Mouse (Mus musculus): Measurements from ENCODE around the gene Galnt13. TPM values are rescaled to one million over a fixed set of nuclear protein-coding genes. Genes with fewer than 3 reads are reported as not detected.

Gene Galnt13
- 0.40 TPM in 1 of 2 replicates, not detected in the other for polyA plus RNA-seq (2011; ENCODE audit: insufficient read depth, insufficient read length, low read depth, missing spikeins)

- H3K36me3 ChIP-seq (ENCODE audit: control insufficient read depth, insufficient read depth, low read length, poor library complexity, severe bottlenecking), result no peaks in the 10 kb centered on the region
- peak within 1 kb of the TSS; percentile 75 for H3K4me3 ChIP-seq (ENCODE audit: low read depth, low read length)
- H3K27me3 ChIP-seq (ENCODE audit: control insufficient read depth, insufficient read depth, low read length, poor library complexity, severe bottlenecking), result peaks cover 7% of the 10 kb centered on the region
- TF ChIP-seq POLR2A (IDR thresholded peaks at IDR 0.05; ENCODE audit: insufficient read depth, low read length) (no peak), EP300 (IDR thresholded peaks at IDR 0.05; ENCODE audit: insufficient read depth, low read depth, low read length) (no peak), CTCF (IDR thresholded peaks at IDR 0.05; ENCODE audit: low read depth, low read length) (no peak)
- H3K27ac ChIP-seq (ENCODE audit: insufficient read depth, low read length), result no peak within 1 kb of the TSS
- H3K9ac ChIP-seq (ENCODE audit: low read depth, poor library complexity, severe bottlenecking), result peak within 1 kb of the TSS; percentile 81
- H3K4me1 ChIP-seq (ENCODE audit: control insufficient read depth, insufficient read depth, low read length), result no peaks in the 10 kb centered on the region
- no peaks in the 10 kb centered on the region for H3K9me3 ChIP-seq (replicated peaks; ENCODE audit: control insufficient read depth, insufficient read depth, low read length, poor library complexity, severe bottlenecking)
Observed at GRCm38 (mm10) chr2:54435937-54436735, at the start of gene Galnt13. Gene Galnt13 (plus strand): TSS chr2:54436317.

- Histone ChIP-seq H3K27me3 (ENCODE audit: control insufficient read depth, insufficient read depth, low read length, poor library complexity, severe bottlenecking) (peaks cover 1% of the 10 kb centered on the region; the same call in 1 of the 2 replicates), H3K36me3 (ENCODE audit: control insufficient read depth, insufficient read depth, low read length, poor library complexity, severe bottlenecking) (no peaks in the 10 kb centered on the region), H3K4me1 (ENCODE audit: control insufficient read depth, insufficient read depth, low read length) (no peaks in the 10 kb centered on the region), H3K27ac (ENCODE audit: insufficient read depth, low read length) (no peak overlapping the region), H3K4me3 (ENCODE audit: low read depth, low read length) (no peak overlapping the region), H3K9ac (ENCODE audit: low read depth, poor library complexity, severe bottlenecking) (no peak overlapping the region), H3K9me3 (replicated peaks; ENCODE audit: control insufficient read depth, insufficient read depth, low read length, poor library complexity, severe bottlenecking) (no peaks in the 10 kb centered on the region)
- TF ChIP-seq EP300 (IDR thresholded peaks at IDR 0.05; ENCODE audit: insufficient read depth, low read depth, low read length), result no peak
Observed at GRCm38 (mm10) chr2:54431060-54431459, 5.1 kb upstream of the Galnt13 start.

- H3K4me1 ChIP-seq (ENCODE audit: control insufficient read depth, insufficient read depth, low read length), result no peaks in the 10 kb centered on the region
- no peaks in the 10 kb centered on the region for H3K36me3 ChIP-seq (ENCODE audit: control insufficient read depth, insufficient read depth, low read length, poor library complexity, severe bottlenecking)
- no peak overlapping the region for H3K4me3 ChIP-seq (ENCODE audit: low read depth, low read length)
- peaks cover 7% of the 10 kb centered on the region for H3K27me3 ChIP-seq (ENCODE audit: control insufficient read depth, insufficient read depth, low read length, poor library complexity, severe bottlenecking)
- H3K9me3 ChIP-seq (replicated peaks; ENCODE audit: control insufficient read depth, insufficient read depth, low read length, poor library complexity, severe bottlenecking), result no peaks in the 10 kb centered on the region
- H3K27ac ChIP-seq (ENCODE audit: insufficient read depth, low read length), result no peak overlapping the region
- peak overlapping the region; percentile 81 for H3K9ac ChIP-seq (ENCODE audit: low read depth, poor library complexity, severe bottlenecking)
- TF ChIP-seq EP300 (IDR thresholded peaks at IDR 0.05; ENCODE audit: insufficient read depth, low read depth, low read length) (no peak), POLR2A (IDR thresholded peaks at IDR 0.05; ENCODE audit: insufficient read depth, low read length) (no peak), CTCF (IDR thresholded peaks at IDR 0.05; ENCODE audit: low read depth, low read length) (no peak)
Observed at GRCm38 (mm10) chr2:54435380-54435779, 737 bp upstream of the Galnt13 start.

DNA sequence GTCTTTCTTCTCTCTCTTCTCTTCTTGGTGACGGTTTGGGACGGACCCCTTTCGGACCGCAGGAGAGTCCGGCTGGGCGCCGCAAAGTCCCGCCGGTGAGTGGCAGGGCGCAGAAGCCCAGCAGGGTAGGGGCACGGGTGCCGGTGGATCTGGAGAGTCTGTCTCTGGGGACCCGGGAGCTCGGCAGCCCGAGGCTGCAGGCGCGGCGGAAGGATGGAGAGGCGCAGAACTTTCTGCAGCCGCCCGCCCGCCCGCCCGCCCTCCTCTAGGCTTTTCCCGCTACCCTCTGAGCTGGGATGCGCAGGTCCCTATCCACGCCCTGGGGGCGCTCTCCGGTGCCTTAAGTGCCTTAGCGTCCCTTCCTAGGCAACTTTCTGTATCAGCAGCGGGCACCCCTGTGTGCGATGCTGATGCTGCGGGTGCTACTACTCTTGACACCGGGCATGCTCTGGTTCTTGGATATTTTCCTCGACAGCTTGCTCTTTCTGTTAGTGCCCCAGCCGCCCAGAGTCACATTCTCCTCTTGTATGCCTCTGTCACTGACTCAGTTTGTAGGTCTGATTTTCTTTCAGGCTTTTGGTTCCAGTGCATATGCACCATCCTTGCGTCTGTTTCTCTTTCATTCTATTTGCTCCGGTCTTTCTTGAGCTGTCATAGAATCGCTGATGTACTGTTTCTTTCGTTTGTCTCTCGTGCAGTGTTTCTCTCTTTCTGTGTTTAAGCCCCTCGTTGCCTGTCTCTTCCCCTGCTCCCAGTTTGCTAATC is 801 bp downstream of the Galnt13 start:
- peaks cover 7% of the 10 kb centered on the region for H3K27me3 ChIP-seq (ENCODE audit: control insufficient read depth, insufficient read depth, low read length, poor library complexity, severe bottlenecking)
- H3K9me3 ChIP-seq (replicated peaks; ENCODE audit: control insufficient read depth, insufficient read depth, low read length, poor library complexity, severe bottlenecking), result no peaks in the 10 kb centered on the region
- no peak overlapping the region for H3K27ac ChIP-seq (ENCODE audit: insufficient read depth, low read length)
- H3K4me1 ChIP-seq (ENCODE audit: control insufficient read depth, insufficient read depth, low read length), result no peaks in the 10 kb centered on the region
- TF ChIP-seq CTCF (IDR thresholded peaks at IDR 0.05; ENCODE audit: low read depth, low read length) (peak; percentile 25), POLR2A (IDR thresholded peaks at IDR 0.05; ENCODE audit: insufficient read depth, low read length) (no peak), EP300 (IDR thresholded peaks at IDR 0.05; ENCODE audit: insufficient read depth, low read depth, low read length) (no peak)
- H3K4me3 ChIP-seq (ENCODE audit: low read depth, low read length), result peak overlapping the region; percentile 75
- H3K36me3 ChIP-seq (ENCODE audit: control insufficient read depth, insufficient read depth, low read length, poor library complexity, severe bottlenecking), result no peaks in the 10 kb centered on the region
- H3K9ac ChIP-seq (ENCODE audit: low read depth, poor library complexity, severe bottlenecking), result peak overlapping the region; percentile 81

DNA sequence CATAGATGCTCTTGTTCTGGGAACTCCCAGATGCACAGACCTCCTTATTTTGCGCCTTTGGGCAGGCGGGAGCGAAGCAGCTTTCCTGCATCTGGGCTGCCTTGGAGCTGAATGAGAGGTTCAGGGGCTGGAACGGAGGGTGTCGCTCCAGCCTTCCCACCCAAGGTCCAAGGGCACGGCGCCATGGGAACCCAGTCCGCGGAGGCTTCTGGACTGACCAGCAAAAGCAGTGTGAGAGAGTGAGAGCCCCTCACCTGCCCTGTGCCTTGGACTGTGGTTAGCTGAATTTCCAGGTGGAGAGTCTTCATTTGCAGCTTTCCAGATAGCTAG is 1.3 kb downstream of the Galnt13 start:
- Histone ChIP-seq H3K9me3 (replicated peaks; ENCODE audit: control insufficient read depth, insufficient read depth, low read length, poor library complexity, severe bottlenecking) (no peaks in the 10 kb centered on the region), H3K27me3 (ENCODE audit: control insufficient read depth, insufficient read depth, low read length, poor library complexity, severe bottlenecking) (peaks cover 7% of the 10 kb centered on the region), H3K36me3 (ENCODE audit: control insufficient read depth, insufficient read depth, low read length, poor library complexity, severe bottlenecking) (no peaks in the 10 kb centered on the region), H3K4me3 (ENCODE audit: low read depth, low read length) (no peak overlapping the region), H3K4me1 (ENCODE audit: control insufficient read depth, insufficient read depth, low read length) (no peaks in the 10 kb centered on the region), H3K27ac (ENCODE audit: insufficient read depth, low read length) (no peak overlapping the region), H3K9ac (ENCODE audit: low read depth, poor library complexity, severe bottlenecking) (no peak overlapping the region)
- TF ChIP-seq EP300 (IDR thresholded peaks at IDR 0.05; ENCODE audit: insufficient read depth, low read depth, low read length), result no peak
